Comparison of ENCODE assay signal across 8 mouse cellular contexts in the genomic region with DNA sequence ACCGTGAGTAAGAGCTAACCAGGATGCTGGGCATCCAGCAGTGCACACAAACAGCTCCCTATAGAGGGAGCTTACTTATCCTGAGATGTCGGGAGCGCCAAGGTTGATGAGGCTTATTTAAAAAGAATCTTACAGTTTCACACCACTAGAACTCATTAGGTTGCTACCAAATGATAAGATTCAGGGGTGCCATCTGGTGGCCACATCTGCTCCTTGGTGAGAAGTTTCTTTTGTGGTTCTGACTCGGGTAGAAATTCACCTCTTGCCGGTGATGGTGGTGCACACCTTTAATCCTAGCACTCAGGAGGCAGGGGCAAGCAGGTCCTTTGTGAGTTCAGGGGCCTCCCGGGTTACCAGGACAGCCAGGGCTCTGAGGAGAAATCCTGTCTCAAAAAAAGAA. TPM values are rescaled to one million over a fixed set of nuclear protein-coding genes. Genes with fewer than 3 reads are reported as not detected.
DNase-seq lines count a peak whose midpoint lies in the region; ATAC-seq and TF ChIP-seq lines count a peak whose summit lies in the region.

No protein-coding gene starts in this region.

- no peak for ATAC-seq in heart, embryonic 16.5 days (replicated peaks; ENCODE audit: extremely low read depth, insufficient read depth, low FRiP score)
- no peak for ATAC-seq in lung, embryonic 15.5 days (ENCODE audit: borderline replicate concordance, extremely low read depth, low FRiP score, low TSS enrichment)

- peak in 1 of 2 experiments; percentile 63; a peak in 2 of 4 replicates for TF ChIP-seq EP300 in MEL (IDR thresholded peaks at IDR 0.05; ENCODE audit: low read depth in 1 of 2, low read length in 2 of 2)

- H3K27me3 ChIP-seq in MEL (ENCODE audit: control insufficient read depth in 1 of 2, insufficient read depth in 2 of 2, low read length in 2 of 2): no peaks in the 10 kb centered on the region
- H3K27me3 ChIP-seq in heart, embryonic 16.5 days (ENCODE audit: control insufficient read depth, insufficient read depth, low read length): no peaks in the 10 kb centered on the region
- no peaks in the 10 kb centered on the region for H3K27me3 ChIP-seq in lung, embryonic 15.5 days

- peaks cover 33 to 59% of the 10 kb centered on the region in 2 experiments for H3K4me1 ChIP-seq in MEL (ENCODE audit: control insufficient read depth in 1 of 2, insufficient read depth in 2 of 2, low read length in 2 of 2)
- peaks cover 30% of the 10 kb centered on the region for H3K4me1 ChIP-seq in heart, embryonic 16.5 days (ENCODE audit: control insufficient read depth, insufficient read depth, low read length)
- peaks cover 53% of the 10 kb centered on the region for H3K4me1 ChIP-seq in lung, embryonic 15.5 days

- H3K9me3 ChIP-seq in MEL (replicated peaks; ENCODE audit: insufficient read depth, low read length): no peaks in the 10 kb centered on the region
- no peaks in the 10 kb centered on the region for H3K9me3 ChIP-seq in heart, embryonic 16.5 days (replicated peaks; ENCODE audit: control insufficient read depth, low read length)
- H3K9me3 ChIP-seq in lung, embryonic 15.5 days: no peaks in the 10 kb centered on the region

- peak; percentile 83 for DNase-seq in CD4-positive helper T cell, adult 2 months (ENCODE audit: low read depth, low spot score)
- DNase-seq in MEL (ENCODE audit: low read depth, low spot score): peak; percentile 88
- peak; percentile 78 for DNase-seq in embryo, embryonic 10.5 days (ENCODE audit: low spot score)
- peak; percentile 67 to 70 for DNase-seq in layer of hippocampus, adult 2 months (ENCODE audit: low spot score in 2 of 2)
- peak; percentile 55 for DNase-seq in right cerebral cortex, postnatal 25 days
- DNase-seq in ovary, postnatal 14 days (ENCODE audit: low spot score): no peak

- peaks cover 28 to 62% of the 10 kb centered on the region in 2 experiments for H3K36me3 ChIP-seq in MEL (ENCODE audit: control insufficient read depth in 1 of 2, insufficient read depth in 2 of 2, low read length in 2 of 2)
- peaks cover 10% of the 10 kb centered on the region; the same call in 1 of the 2 replicates for H3K36me3 ChIP-seq in heart, embryonic 16.5 days (ENCODE audit: control insufficient read depth, insufficient read depth)
- H3K36me3 ChIP-seq in lung, embryonic 15.5 days: peaks cover 34% of the 10 kb centered on the region

- peak overlapping the region; percentile 89 for H3K4me2 ChIP-seq in heart, embryonic 16.5 days (ENCODE audit: low read depth, low read length)
- peak overlapping the region; percentile 90 for H3K4me2 ChIP-seq in lung, embryonic 15.5 days

- H3K4me3 ChIP-seq in MEL (ENCODE audit: control insufficient read depth in 1 of 2, insufficient read depth in 1 of 2, low read depth in 2 of 2, low read length in 2 of 2): peak overlapping the region; percentile 62 to 83
- H3K4me3 ChIP-seq in heart, embryonic 16.5 days (ENCODE audit: low read length): peak overlapping the region; percentile 4
- no peak overlapping the region for H3K4me3 ChIP-seq in layer of hippocampus, adult 2 months
- peak overlapping the region; percentile 57 for H3K4me3 ChIP-seq in lung, embryonic 15.5 days

- peaks cover 44% of the 10 kb centered on the region for H3K79me2 ChIP-seq in MEL (ENCODE audit: control insufficient read depth, insufficient read depth, low read length, poor library complexity)

- peak overlapping the region; percentile 89 for H3K27ac ChIP-seq in MEL (ENCODE audit: control insufficient read depth, low read depth, low read length)
- no peak overlapping the region for H3K27ac ChIP-seq in heart, embryonic 16.5 days (ENCODE audit: low read length)
- H3K27ac ChIP-seq in layer of hippocampus, adult 2 months: no peak overlapping the region
- H3K27ac ChIP-seq in lung, embryonic 15.5 days: no peak overlapping the region

- TF ChIP-seq POLR2A in MEL (IDR thresholded peaks at IDR 0.05; ENCODE audit: control insufficient read depth in 1 of 2, insufficient read depth in 1 of 2, low read depth in 1 of 2, low read length in 2 of 2, poor library complexity in 1 of 2): no peak

- H3K9ac ChIP-seq in MEL (ENCODE audit: control insufficient read depth, low read depth, low read length, poor library complexity, severe bottlenecking): peak overlapping the region; percentile 87
- H3K9ac ChIP-seq in heart, embryonic 16.5 days (ENCODE audit: low read length): peak overlapping the region; percentile 33; the same call in 1 of the 2 replicates
- no peak overlapping the region for H3K9ac ChIP-seq in lung, embryonic 15.5 days

- 22% methylated on average over 6 of the region's 6 CpGs for WGBS in heart, embryonic 16.5 days
- WGBS in lung, embryonic 15.5 days: 19% methylated on average over 6 of the region's 6 CpGs

- TF ChIP-seq CTCF in MEL (IDR thresholded peaks at IDR 0.05 in 2 of 3, conservative IDR thresholded peaks at IDR 0.05 in 1 of 3; ENCODE audit: control insufficient read depth in 1 of 3, insufficient read depth in 1 of 3, low read depth in 2 of 3, low read length in 3 of 3, poor library complexity in 1 of 3, severe bottlenecking in 1 of 3): peak; percentile 51 to 89 (median 51)
- peak; percentile 83 for TF ChIP-seq CTCF in layer of hippocampus, adult 2 months (conservative IDR thresholded peaks at IDR 0.05)

- peak; percentile 72 for TF ChIP-seq RAD21 in MEL (IDR thresholded peaks at IDR 0.05; ENCODE audit: low read depth, low read length)

TF ChIP-seq in MEL, 35 proteins besides CTCF, POLR2A, EP300 and RAD21 (continues in another document):
- TF ChIP-seq NRF1 (IDR thresholded peaks at IDR 0.05; ENCODE audit: insufficient read depth, low read depth, low read length, poor library complexity, severe bottlenecking): no peak
- no peak for TF ChIP-seq KAT2A (conservative IDR thresholded peaks at IDR 0.05; ENCODE audit: low read depth, low read length)
- no peak for TF ChIP-seq MYB (IDR thresholded peaks at IDR 0.05; ENCODE audit: low read depth, low read length)
- no peak; the same call in 1 of the 2 replicates for TF ChIP-seq CHD1 (IDR thresholded peaks at IDR 0.05; ENCODE audit: low read depth, low read length)
- TF ChIP-seq ETS1 (IDR thresholded peaks at IDR 0.05; ENCODE audit: low read depth, low read length): peak; percentile 68; the same call in 1 of the 2 replicates
- TF ChIP-seq ZC3H11A (IDR thresholded peaks at IDR 0.05; ENCODE audit: low read depth, low read length): peak; percentile 72
- TF ChIP-seq CHD2 (IDR thresholded peaks at IDR 0.05; ENCODE audit: low read length): no peak
- peak; percentile 87 for TF ChIP-seq SMC3 (IDR thresholded peaks at IDR 0.05; ENCODE audit: low read depth, low read length)
- TF ChIP-seq USF1 (IDR thresholded peaks at IDR 0.05; ENCODE audit: low read depth, low read length): no peak
- peak; percentile 52; the same call in 1 of the 2 replicates for TF ChIP-seq MYC (IDR thresholded peaks at IDR 0.05; ENCODE audit: low read depth, low read length)
- no peak for TF ChIP-seq E2F4 (IDR thresholded peaks at IDR 0.05; ENCODE audit: borderline replicate concordance, low read depth, low read length)
- peak; percentile 68; the same call in 1 of the 2 replicates for TF ChIP-seq RCOR1 (IDR thresholded peaks at IDR 0.05; ENCODE audit: low read depth, low read length)
- TF ChIP-seq SIN3A (IDR thresholded peaks at IDR 0.05; ENCODE audit: low read length): peak; percentile 87
- no peak for TF ChIP-seq JUND (IDR thresholded peaks at IDR 0.05; ENCODE audit: low read depth, low read length)
- TF ChIP-seq USF2 (IDR thresholded peaks at IDR 0.05; ENCODE audit: borderline replicate concordance in 1 of 2, insufficient read depth in 1 of 2, low read depth in 1 of 2, low read length in 2 of 2): no peak
- TF ChIP-seq TCF12 (IDR thresholded peaks at IDR 0.05; ENCODE audit: low read depth, low read length): peak; percentile 58; the same call in 1 of the 2 replicates
- peak; percentile 53 for TF ChIP-seq HCFC1 (IDR thresholded peaks at IDR 0.05; ENCODE audit: low read depth, low read length)
- TF ChIP-seq GABPA (IDR thresholded peaks at IDR 0.05; ENCODE audit: low read depth, low read length): no peak
- TF ChIP-seq UBTF (IDR thresholded peaks at IDR 0.05; ENCODE audit: borderline replicate concordance, insufficient read depth, low read depth, low read length): no peak
- peak; percentile 56 for TF ChIP-seq GATA1 (IDR thresholded peaks at IDR 0.05; ENCODE audit: low read depth, low read length)
- TF ChIP-seq MAX (IDR thresholded peaks at IDR 0.05; ENCODE audit: low read length): peak; percentile 70
- TF ChIP-seq ELF1 (IDR thresholded peaks at IDR 0.05; ENCODE audit: low read depth, low read length): no peak
- TF ChIP-seq TAL1 (IDR thresholded peaks at IDR 0.05; ENCODE audit: low read length): peak; percentile 80
- TF ChIP-seq MEF2A (IDR thresholded peaks at IDR 0.05; ENCODE audit: extremely low read depth, insufficient replicate concordance, low read depth, low read length, poor library complexity, severe bottlenecking): no peak
- 0 out of 2 replicates have a peak, but pooled peaks have one; percentile 20 for TF ChIP-seq ZNF384 (IDR thresholded peaks at IDR 0.05; ENCODE audit: low read depth, low read length)

RNA-seq across cellular contexts. Expression of a gene that starts 2.1 kb away (rescaled TPM):
- 83.4 and 104 TPM in 2 replicates for total RNA-seq in MEL (2012; rRNA removed)
- polyA plus RNA-seq in MEL (2012; ENCODE audit: insufficient read depth in 1 of 2, insufficient read length in 2 of 2, low read depth in 1 of 2, low replicate concordance in 2 of 2, missing spikeins in 1 of 2): 10 to 100 TPM; 56.9 to 69.4 TPM
- 18.6 and 23.0 TPM in 2 replicates for polyA plus RNA-seq in heart, embryonic 16.5 days (2015; fragmentation: Nextera tagmentation; extraction: Ambion mirVana)
- under 1 TPM; 0.52 to 0.64 TPM for total RNA-seq in layer of hippocampus, adult 2 months (2021)
- polyA plus RNA-seq in lung, embryonic 15.5 days (2015; fragmentation: Nextera tagmentation; extraction: Ambion mirVana): 41.3 and 42.5 TPM in 2 replicates

RNA-seq across cellular contexts. Expression of a gene that starts 18.0 kb away (rescaled TPM):
- total RNA-seq in MEL (2012; rRNA removed): 9.8 and 12.1 TPM in 2 replicates
- polyA plus RNA-seq in MEL (2012; ENCODE audit: insufficient read depth in 1 of 2, insufficient read length in 2 of 2, low read depth in 1 of 2, low replicate concordance in 2 of 2, missing spikeins in 1 of 2): 10 to 100 TPM in 1 of 2 experiments, not detected in 1; 13.7 TPM
- polyA plus RNA-seq in heart, embryonic 16.5 days (2015; fragmentation: Nextera tagmentation; extraction: Ambion mirVana): 28.2 and 28.6 TPM in 2 replicates
- 10 to 100 TPM; 15.4 to 19.0 TPM for total RNA-seq in layer of hippocampus, adult 2 months (2021)
- 36.5 and 38.4 TPM in 2 replicates for polyA plus RNA-seq in lung, embryonic 15.5 days (2015; fragmentation: Nextera tagmentation; extraction: Ambion mirVana)

RNA-seq across cellular contexts. Expression of a gene that starts 46.2 kb away (rescaled TPM):
- 2.9 and 3.2 TPM in 2 replicates for total RNA-seq in MEL (2012; rRNA removed)
- 1 to 10 TPM in 1 of 2 experiments, not detected in 1; 7.1 TPM for polyA plus RNA-seq in MEL (2012; ENCODE audit: insufficient read depth in 1 of 2, insufficient read length in 2 of 2, low read depth in 1 of 2, low replicate concordance in 2 of 2, missing spikeins in 1 of 2)
- polyA plus RNA-seq in heart, embryonic 16.5 days (2015; fragmentation: Nextera tagmentation; extraction: Ambion mirVana): 3.1 and 3.4 TPM in 2 replicates
- total RNA-seq in layer of hippocampus, adult 2 months (2021): 10 to 100 TPM; 68.6 to 70.9 TPM
- polyA plus RNA-seq in lung, embryonic 15.5 days (2015; fragmentation: Nextera tagmentation; extraction: Ambion mirVana): 3.7 and 4.1 TPM in 2 replicates
